Mouse (Mus musculus): ENCODE measurements around the gene Trim28.

GRCm38 (mm10) chr7:12959718-12960117, 39.2 kb upstream of the Trim28 start:
- no peak for TF ChIP-seq CTCF (IDR thresholded peaks at IDR 0.05 in 2 of 3, conservative IDR thresholded peaks at IDR 0.05 in 1 of 3; ENCODE audit: control insufficient read depth in 1 of 3, insufficient read depth in 1 of 3, low read depth in 2 of 3, low read length in 3 of 3, poor library complexity in 1 of 3, severe bottlenecking in 1 of 3)
- TF ChIP-seq ZMIZ1 (IDR thresholded peaks at IDR 0.05; ENCODE audit: low read depth, low read length): no peak
- no peak for TF ChIP-seq GATA1 (IDR thresholded peaks at IDR 0.05; ENCODE audit: low read depth, low read length)
- TF ChIP-seq SIN3A (IDR thresholded peaks at IDR 0.05; ENCODE audit: low read length): no peak
- no peak for TF ChIP-seq EP300 (IDR thresholded peaks at IDR 0.05; ENCODE audit: low read depth in 1 of 2, low read length in 2 of 2)
- TF ChIP-seq NRF1 (IDR thresholded peaks at IDR 0.05; ENCODE audit: insufficient read depth, low read depth, low read length, poor library complexity, severe bottlenecking): no peak
- TF ChIP-seq ETS1 (IDR thresholded peaks at IDR 0.05; ENCODE audit: low read depth, low read length): no peak

All from MEL (cell line).